Mouse (Mus musculus) kidney, postnatal 25 days (tissue): ENCODE data around the gene Kif1b.

Experiments
- DNase-seq, 2 experiments: peaks; one replicate each; pipeline ENCODE4 v3.0.0; 2021; ENCODE audit warnings: mixed read lengths in 2 of 2

Gene Kif1b

DNA sequence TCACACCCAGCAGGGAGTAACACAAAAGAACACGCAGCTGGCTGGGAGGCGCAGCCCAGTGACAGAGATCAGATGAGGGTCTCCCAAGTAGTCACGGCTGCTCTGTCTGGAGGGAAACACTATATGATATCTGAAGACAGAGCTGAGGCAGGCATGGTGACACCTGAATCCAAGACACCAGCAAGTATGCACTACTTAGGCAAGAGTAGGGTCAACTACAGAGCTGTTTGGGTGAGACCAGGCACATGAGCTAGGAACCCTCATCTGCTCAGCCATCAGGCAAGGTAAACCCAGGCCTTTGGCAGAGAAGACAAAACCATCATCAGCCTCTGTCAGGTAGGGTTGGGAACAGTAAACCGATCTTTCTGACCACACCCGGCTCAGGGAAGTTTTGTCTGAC, 174.1 kb downstream of the Kif1b start:
- DNase-seq, result no peak

DNA sequence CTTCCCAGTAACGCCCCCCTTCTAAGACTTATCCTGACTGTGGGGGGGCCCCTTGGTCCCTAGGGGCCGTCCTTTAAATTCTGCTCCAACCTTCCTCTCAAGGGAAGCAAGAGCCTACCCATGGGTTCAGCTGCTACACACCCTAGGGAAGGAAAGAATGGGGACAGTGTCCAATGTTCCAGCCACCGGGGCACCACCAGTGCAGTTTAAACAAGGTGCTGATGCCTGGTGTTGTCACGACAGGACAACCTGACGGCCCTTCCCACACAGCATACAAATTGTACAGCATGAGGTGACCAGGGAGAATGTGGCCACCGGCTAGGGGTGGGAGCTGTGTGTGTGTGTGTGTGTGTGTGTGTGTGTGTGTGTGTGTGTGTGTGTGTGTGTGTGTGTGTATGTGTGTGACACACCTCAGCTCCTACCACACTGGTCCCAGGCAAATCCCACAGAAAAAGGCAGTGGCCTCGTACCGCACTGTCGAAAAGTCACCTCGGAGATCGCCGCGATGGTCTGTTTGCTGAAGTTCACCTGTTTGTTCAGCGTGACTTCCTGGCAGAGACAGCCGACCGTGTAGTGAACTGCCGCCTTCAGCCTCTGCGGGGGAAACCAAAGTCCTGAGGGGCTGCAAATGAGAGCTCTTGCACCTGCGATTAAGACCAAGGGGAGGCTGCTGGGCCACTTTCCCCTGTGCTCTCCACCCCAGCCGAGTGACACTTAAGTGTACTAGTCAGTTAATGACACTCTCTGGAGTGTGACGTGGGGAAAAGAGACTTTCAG, 175.5 kb downstream of the Kif1b start:
- DNase-seq, result no peak

DNA sequence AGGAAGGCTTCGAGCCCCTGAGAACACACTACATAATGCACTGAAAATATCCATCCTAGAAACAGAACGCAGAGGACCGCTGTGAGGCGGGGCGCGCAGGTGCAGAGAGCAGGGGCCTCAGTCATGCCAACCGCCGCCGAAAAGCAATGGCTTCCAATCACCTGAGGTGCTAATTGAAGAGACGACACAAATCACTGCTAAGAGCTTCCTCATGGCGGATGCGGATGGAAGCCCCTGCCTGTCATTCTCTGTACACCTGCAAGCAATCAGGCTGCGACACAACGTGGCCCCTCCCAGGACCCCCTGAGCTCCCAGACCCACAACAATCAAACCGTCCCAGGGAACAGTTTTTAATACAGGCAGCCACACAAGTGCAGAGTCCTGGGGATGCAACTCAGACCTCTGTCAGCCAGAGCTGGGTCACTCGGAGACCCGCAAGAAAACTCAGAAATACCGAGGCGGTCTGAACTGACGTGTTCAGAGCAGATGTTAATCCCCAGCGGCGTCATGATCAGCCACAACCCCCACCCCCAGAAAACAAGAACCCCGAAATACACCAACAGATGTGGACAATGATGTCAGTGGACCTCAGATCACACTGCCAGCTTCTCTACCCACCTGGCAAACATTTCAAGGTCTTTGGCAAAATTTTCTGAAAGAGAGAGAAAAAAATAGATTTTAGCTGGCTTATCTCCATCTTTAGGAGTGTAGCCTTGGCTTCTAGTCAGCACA, 176.3 kb downstream of the Kif1b start:
- no peak for DNase-seq

DNA sequence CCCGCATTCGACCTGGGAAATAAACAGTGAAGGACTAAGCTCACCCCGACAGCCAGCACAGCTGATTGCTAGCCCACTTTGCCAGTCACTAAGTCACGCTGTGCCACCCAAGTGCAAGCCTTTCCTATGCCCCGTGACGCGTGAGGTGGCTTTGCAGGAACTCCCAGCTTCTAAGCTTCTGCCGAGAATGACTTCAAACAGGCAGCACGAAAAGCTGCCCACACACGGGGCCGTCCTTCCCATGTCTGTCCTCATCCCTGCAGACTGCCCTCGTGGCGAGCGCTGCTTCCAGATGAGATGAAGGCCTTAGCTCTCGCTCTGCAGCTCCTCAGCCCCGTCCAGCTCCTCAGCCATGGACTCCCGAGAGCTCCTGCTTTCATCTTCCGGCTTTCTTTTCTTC, 179.0 kb downstream of the Kif1b start:
- peak in 1 of 2 experiments; percentile 29 for DNase-seq

DNA sequence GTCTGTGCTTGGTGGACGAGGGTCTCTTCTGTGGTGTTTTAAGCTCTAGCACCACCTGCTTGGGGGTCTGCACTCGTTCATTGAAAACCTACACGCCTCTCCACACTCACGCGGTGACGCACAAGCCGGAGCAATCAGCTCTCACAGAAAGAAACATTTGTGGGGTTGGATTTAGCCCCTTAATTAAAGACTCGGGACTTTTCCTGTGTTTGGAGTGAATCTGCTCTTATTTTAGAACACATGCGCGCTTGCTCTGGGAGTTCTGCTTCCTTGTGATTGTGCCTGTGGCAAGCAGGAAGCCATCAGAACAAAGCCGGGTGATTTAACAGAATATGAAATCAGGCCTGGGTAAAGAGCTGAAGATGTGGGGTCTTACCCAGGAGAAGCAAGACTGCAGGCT, 180.8 kb downstream of the Kif1b start, which contains the start of gene Cort:
TSS of gene Cort (minus strand) at position 101 of the 400 bp plus-strand sequence.
- DNase-seq, result no peak
